In the genomic region with DNA sequence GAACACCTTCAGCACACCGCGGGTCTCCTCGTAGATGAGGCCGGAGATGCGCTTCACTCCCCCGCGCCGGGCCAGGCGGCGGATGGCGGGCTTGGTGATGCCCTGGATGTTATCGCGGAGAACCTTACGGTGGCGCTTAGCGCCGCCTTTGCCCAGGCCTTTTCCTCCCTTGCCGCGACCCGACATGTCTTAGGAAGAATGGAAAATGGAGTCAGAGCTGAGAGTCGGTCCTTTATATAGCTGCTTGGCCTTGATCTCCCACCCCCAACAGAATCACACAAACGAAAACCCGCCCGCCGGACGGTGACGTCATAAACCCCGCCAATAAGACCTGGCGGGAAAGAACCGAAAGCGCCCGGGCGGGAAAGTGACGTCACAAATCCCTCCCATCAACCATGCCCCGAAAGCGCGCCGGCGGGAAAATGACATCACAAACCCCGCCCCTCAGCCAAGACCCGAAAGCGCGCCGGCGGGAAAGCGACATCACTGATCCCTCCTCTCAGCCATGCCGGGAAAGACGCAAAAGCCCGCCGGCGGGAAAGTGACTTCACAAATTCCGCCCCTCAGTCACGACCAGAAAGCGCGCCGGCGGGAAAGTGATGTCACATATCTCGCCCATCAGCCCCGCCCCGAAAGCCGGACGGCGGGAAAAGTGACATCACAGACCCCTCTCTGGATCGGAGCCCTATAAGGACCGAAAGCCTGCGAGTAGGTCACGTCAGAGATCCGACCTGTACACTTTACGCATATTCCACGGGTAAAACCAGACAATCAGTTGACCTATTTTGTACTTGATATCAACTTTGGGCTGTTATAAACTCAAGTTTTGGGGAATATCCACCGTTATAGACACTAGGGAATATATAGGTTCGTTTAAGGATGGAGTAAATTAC, we compare ENCODE assay signal across 8 mouse cellular contexts. TPM values are rescaled to one million over a fixed set of nuclear protein-coding genes. Genes with fewer than 3 reads are reported as not detected.
A peak's percentile ranks its signal among the peaks of the same experiment; 100 is the strongest.
DNase-seq lines count a peak whose midpoint lies in the region; ATAC-seq lines count a peak whose summit lies in the region.

Gene Hist1h4a (minus strand): TSS at position 259 of the 893 bp plus-strand sequence.

- H3K27ac ChIP-seq in hindbrain, embryonic 14.5 days = peak within 1 kb of the TSS; percentile 87

- peak within 1 kb of the TSS; percentile 90 for H3K4me2 ChIP-seq in hindbrain, embryonic 14.5 days (replicated peaks)

- WGBS in hindbrain, embryonic 14.5 days = under 1% methylated on average over 63 of the region's 72 CpGs

- peak within 1 kb of the TSS; percentile 58 for H3K9ac ChIP-seq in hindbrain, embryonic 14.5 days

- peak within 1 kb of the TSS; percentile 49 for H3K4me3 ChIP-seq in hindbrain, embryonic 14.5 days (replicated peaks; ENCODE audit: low read length)

- H3K9me3 ChIP-seq in hindbrain, embryonic 14.5 days (ENCODE audit: control insufficient read depth, low read length) = no peaks in the 10 kb centered on the region

- DNase-seq in R1 (ENCODE audit: low read depth, low spot score) = peak; percentile 99
- peak; percentile 98 to 99 for DNase-seq in cerebellum, postnatal 25 days
- peak; percentile 96 to 98 for DNase-seq in frontal cortex, postnatal 25 days (ENCODE audit: low spot score in 2 of 2)
- peak; percentile 100 for DNase-seq in hindbrain, embryonic 14.5 days (ENCODE audit: low spot score)
- DNase-seq in layer of hippocampus, postnatal 25 days (ENCODE audit: extremely low spot score in 1 of 2, low spot score in 1 of 2) = peak; percentile 97 to 98
- DNase-seq in lung, postnatal 14 days = peak; percentile 99
- DNase-seq in ovary, postnatal 36 days (ENCODE audit: low spot score) = peak; percentile 98
- peak; percentile 99 for DNase-seq in thymus, postnatal 14 days

- peak; percentile 86 for ATAC-seq in hindbrain, embryonic 14.5 days (ENCODE audit: low FRiP score)

- H3K36me3 ChIP-seq in hindbrain, embryonic 14.5 days (replicated peaks; ENCODE audit: control insufficient read depth, insufficient read depth) = no peaks in the 10 kb centered on the region

- H3K27me3 ChIP-seq in hindbrain, embryonic 14.5 days (ENCODE audit: control insufficient read depth, insufficient read depth, low read length) = no peaks in the 10 kb centered on the region

- H3K4me1 ChIP-seq in hindbrain, embryonic 14.5 days (replicated peaks; ENCODE audit: control insufficient read depth, insufficient read depth, low read length) = peaks cover 31% of the 10 kb centered on the region

RNA-seq across cellular contexts. Expression of gene Hist1h4a, which starts in this region (rescaled TPM):
- 0.55 TPM in 1 of 2 replicates, not detected in the other for polyA plus RNA-seq in hindbrain, embryonic 14.5 days (2014; fragmentation: Nextera tagmentation; extraction: Ambion mirVana)
- 10 to 100 TPM; 42.9 to 58.9 TPM for total RNA-seq in layer of hippocampus, postnatal 25 days (2021)

Comparison
In these comparisons a context has a peak if more than half of its experiments do, and no peak if none do; other contexts are left out.
1. Peak in every context shown above with its lines: DNase-seq, ATAC-seq, H3K4me3 ChIP-seq and H3K27ac ChIP-seq.
2. Peak in DNase-seq, ATAC-seq, H3K4me3 ChIP-seq, H3K27ac ChIP-seq, H3K9ac ChIP-seq and H3K4me2 ChIP-seq in hindbrain, embryonic 14.5 days; RNA of the gene not detected or under 1 TPM.